Mouse (Mus musculus): Measurements from ENCODE around the gene 1700001O22Rik.

The 1700001O22Rik gene

DNA sequence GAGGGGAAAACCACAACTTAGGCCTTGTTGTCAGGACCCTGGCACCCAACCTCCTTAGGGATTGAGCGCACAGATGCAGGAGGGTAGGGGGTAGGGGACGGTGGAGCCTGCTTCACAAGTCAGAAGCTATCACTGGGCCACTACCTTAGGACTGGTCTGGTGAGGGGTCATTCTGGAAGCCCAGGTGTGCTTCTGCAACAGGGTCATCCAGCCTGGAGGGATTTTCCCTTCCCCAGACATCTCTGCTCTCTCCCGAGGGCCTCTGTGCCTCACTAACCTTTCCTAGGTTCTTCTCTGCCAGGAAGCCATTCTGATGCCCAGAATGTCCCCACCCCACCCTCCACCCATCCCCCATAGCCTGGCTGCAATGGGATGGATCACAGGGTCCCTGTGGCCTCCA is 48.6 kb downstream of the 1700001O22Rik start:
- no peak for DNase-seq (ENCODE audit: low read depth, low spot score)

DNA sequence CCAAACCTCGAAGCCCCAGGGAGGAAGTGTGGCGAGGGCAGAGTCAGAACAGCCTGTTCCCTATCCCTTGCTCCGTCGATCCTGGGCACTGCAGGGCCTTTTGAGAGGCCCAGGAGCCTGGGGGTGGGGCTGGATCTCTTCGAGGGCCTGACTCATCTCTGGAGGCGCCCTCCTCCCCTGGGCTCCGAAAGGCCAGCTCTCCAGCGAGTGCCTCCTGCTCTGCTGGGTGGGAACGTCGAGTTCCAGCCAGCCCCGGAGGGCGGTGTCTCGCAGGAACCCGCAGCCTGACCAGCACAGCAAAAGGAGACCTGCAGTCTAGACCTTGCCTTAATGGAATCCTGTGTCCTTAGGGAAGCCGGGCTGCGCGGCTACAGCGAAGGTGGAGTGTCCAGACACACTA is 50.2 kb downstream of the 1700001O22Rik start:
- DNase-seq (ENCODE audit: low read depth, low spot score), result peak; percentile 38

DNA sequence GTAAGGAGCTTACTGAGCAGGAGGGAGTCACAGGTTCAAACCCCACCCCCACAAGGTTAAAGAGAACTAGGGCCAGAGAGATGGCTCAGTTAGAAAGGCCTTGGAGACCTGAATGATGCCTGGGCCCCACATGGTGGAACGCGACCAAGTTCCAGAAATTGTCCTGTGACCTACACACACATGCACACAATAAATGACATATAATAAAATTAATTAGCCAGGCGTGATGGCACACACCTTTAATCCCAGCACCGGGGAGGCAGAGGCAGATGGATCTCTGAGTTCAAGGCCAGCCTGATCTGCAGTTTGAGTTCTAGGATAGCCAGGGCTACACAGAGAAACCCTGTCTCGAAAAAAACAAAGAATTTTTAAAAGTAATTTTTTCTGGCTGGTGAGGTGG is 51.0 kb downstream of the 1700001O22Rik start:
- no peak for DNase-seq (ENCODE audit: low read depth, low spot score)

DNA sequence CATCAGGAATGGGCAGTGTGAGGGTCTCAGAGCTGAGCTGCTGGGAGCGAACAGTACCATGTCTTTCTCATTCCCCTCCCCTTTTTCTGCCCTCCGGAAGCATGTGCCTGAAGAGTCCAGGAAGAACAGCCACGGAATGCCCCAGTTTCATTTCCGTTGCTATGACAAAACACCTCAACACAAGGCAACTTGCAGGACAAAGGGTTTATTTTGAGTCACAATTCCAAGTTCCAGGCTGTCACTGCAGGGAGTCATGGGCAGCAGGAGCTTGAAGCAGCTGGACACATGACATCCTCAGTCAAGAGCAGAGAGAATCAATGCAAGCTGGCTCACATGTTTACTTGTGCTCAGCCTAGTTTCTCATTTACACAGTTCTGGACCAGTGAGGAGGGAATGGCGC is 53.4 kb downstream of the 1700001O22Rik start:
- no peak for DNase-seq (ENCODE audit: low read depth, low spot score)

DNA sequence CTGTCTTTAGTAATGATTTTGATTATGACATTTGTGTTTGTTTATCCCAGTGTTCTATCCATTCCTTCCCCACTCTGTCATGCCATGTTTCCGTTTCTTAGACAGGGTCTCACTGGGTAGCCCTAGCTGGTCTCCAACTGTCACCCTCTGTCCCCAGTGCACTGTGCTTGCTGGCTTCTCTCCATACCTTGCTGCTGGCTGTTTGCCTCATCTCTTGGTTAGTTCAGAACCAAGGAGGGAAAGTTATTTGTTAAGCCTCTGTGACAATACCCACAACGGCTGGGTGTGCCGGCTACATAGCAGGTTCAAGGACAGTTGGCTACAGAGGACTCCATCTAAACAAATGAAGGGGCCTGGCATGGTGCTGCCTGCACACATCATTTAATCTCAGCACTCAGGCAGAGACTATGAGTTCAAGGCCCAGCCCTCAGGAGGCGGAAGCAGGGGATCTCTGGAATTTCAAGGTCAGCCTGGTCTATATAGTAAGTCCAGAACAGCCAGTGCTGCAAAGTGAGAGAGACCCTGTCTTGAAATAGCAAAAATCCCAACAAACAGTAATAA is 55.8 kb downstream of the 1700001O22Rik start:
- peak; percentile 89 for DNase-seq (ENCODE audit: low read depth, low spot score)

Measured in ZHBTc4 (cell line).